Mouse (Mus musculus) intestine, postnatal 0 days (tissue): ENCODE measurements around the gene Dlgap1. TPM values are rescaled to one million over a fixed set of nuclear protein-coding genes. Genes with fewer than 3 reads are reported as not detected.

Experiments
- ATAC-seq: fragments of 200-750 bp; cut with Nextera tagmentation; 2 replicates; pipeline ENCODE4 v1.8.0; 2017; ENCODE audit warnings: mild to moderate bottlenecking, moderate TSS enrichment, moderate library complexity
- H3K27ac ChIP-seq: fragments of 300-500 bp; sonication (generic); 2 replicates; pipeline ENCODE4 v1.5.1; 2014; ENCODE audit warnings: mild to moderate bottlenecking, low read depth, low read length, moderate library complexity
- H3K27me3 ChIP-seq: fragments of 300-500 bp; sonication (generic); replicated peaks from 2 replicates; pipeline ENCODE4 v1.6.1; 2014; ENCODE audit warnings: low read length, mixed read lengths; ENCODE audit not compliant: control insufficient read depth, insufficient read depth
- H3K36me3 ChIP-seq: fragments of 300-500 bp; sonication (generic); 2 replicates; pipeline ENCODE4 v1.6.1; 2014; ENCODE audit warnings: mild to moderate bottlenecking, moderate library complexity; ENCODE audit not compliant: control insufficient read depth, insufficient read depth
- H3K4me1 ChIP-seq: fragments of 300-500 bp; sonication (generic); replicated peaks from 2 replicates; pipeline ENCODE4 v1.6.1; 2014; ENCODE audit warnings: antibody characterized with exemption, low read length, mixed read lengths; ENCODE audit not compliant: control insufficient read depth, insufficient read depth
- H3K4me2 ChIP-seq: fragments of 300-500 bp; sonication (generic); replicated peaks from 2 replicates; pipeline ENCODE4 v1.6.1; 2014; ENCODE audit warnings: low read depth, mild to moderate bottlenecking, moderate library complexity
- H3K4me3 ChIP-seq: fragments of 300-500 bp; sonication (generic); 2 replicates; pipeline ENCODE4 v1.5.1; 2014; ENCODE audit warnings: low read depth, low read length
- H3K9ac ChIP-seq: fragments of 300-500 bp; sonication (generic); 2 replicates; pipeline ENCODE4 v1.6.1; 2014; ENCODE audit warnings: mild to moderate bottlenecking, low read depth, low read length
- H3K9me3 ChIP-seq: fragments of 300-500 bp; sonication (generic); 2 replicates; pipeline ENCODE4 v1.6.1; 2016; ENCODE audit warnings: mixed run types; ENCODE audit not compliant: control insufficient read depth
- CTCF ChIP-seq: sonication (generic); IDR thresholded peaks from 2 replicates; pipeline ENCODE4 v1.5.1; 2016; ENCODE audit warnings: low read depth, mild to moderate bottlenecking, control low read depth, antibody characterized with exemption, moderate library complexity
- WGBS: fragments of 180-500 bp; shearing (Covaris S2); extraction: QIAGEN DNeasy Blood & Tissue Kit; methylation state at CpG from one replicate; pipeline ENCODE4 v1.1.7; 2014; 5-methylcytosine and 5-hydroxymethylcytosine counted together
- polyA plus RNA-seq: library from polyadenylated mRNA; unstranded; fragments of >200 nt; fragmentation: Nextera tagmentation; extraction: Ambion mirVana; gene quantifications from 2 replicates; pipeline ENCODE4 v1.2.1, GENCODE M21; 2015

The Dlgap1 gene
- polyA plus RNA-seq, 1 experiment from 2014 or later: 0.85 TPM

GRCm38 (mm10) chr17:70629653-70630378 is 660.9 kb downstream of the Dlgap1 start:
- WGBS: 61% methylated on average over 6 of the region's 6 CpGs
- TF ChIP-seq CTCF: no peak
- ATAC-seq: no peak
- Histone ChIP-seq H3K27ac (no peak overlapping the region), H3K4me3 (no peak overlapping the region), H3K4me1 (no peaks in the 10 kb centered on the region), H3K9me3 (no peaks in the 10 kb centered on the region), H3K27me3 (no peaks in the 10 kb centered on the region), H3K9ac (no peak overlapping the region), H3K36me3 (no peaks in the 10 kb centered on the region), H3K4me2 (no peak overlapping the region)

DNA sequence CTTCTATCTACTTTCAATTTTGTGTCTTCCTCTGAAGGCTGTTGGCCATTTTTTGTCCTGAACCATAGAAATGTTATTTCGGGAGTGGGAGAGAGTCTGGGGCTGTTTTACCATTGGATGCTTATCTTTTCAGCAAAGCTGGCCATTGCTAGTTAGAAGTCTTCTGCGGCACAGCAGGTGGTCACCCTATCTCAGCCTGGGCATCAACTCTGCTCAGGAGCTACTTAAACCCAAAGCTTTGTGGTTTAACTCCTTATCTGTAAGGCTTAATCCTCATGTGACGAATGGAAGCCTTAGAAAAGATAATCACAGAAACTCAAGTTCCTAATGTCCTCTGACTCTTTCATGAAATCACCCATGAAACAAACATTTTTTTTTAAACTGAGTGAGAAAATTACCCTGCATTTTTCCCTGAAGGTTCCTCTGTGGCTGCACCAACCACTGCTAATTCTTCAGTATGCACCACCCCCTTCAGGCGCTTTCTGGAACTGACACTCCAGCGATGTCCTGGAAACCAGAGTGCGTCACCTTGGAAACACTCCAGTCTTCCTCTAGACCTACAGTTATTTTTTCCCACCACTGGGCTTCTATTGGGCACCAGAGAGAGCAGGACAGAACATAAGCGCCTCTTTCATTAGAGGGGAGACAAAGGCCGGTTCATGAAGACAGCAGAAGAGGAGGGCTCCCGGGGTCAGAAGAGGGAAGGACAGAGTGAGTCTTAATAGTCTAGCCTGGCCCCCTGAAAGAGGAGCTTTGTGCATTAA is 664.5 kb downstream of the Dlgap1 start:
- TF ChIP-seq CTCF: peak; percentile 82
- no peak overlapping the region for H3K9ac ChIP-seq
- 21% methylated on average over 9 of the region's 9 CpGs for whole genome bisulfite sequencing
- H3K27me3 ChIP-seq: no peaks in the 10 kb centered on the region
- no peak overlapping the region for H3K4me3 ChIP-seq
- no peak overlapping the region for H3K4me2 ChIP-seq
- H3K4me1 ChIP-seq: no peaks in the 10 kb centered on the region
- no peak for ATAC-seq
- H3K9me3 ChIP-seq: no peaks in the 10 kb centered on the region
- no peaks in the 10 kb centered on the region for H3K36me3 ChIP-seq
- H3K27ac ChIP-seq: no peak overlapping the region

GRCm38 (mm10) chr17:70643211-70643610 is 674.3 kb downstream of the Dlgap1 start:
- no peaks in the 10 kb centered on the region for H3K36me3 ChIP-seq
- WGBS: 78% methylated on average over 1 of the region's 1 CpGs
- H3K27ac ChIP-seq: no peak overlapping the region
- no peak for ATAC-seq
- peak; percentile 41 for TF ChIP-seq CTCF
- H3K27me3 ChIP-seq: no peaks in the 10 kb centered on the region
- no peaks in the 10 kb centered on the region for H3K4me1 ChIP-seq
- no peaks in the 10 kb centered on the region for H3K9me3 ChIP-seq
- H3K9ac ChIP-seq: no peak overlapping the region
- H3K4me3 ChIP-seq: no peak overlapping the region
- H3K4me2 ChIP-seq: no peak overlapping the region

- no peak for ATAC-seq
- no peaks in the 10 kb centered on the region for H3K36me3 ChIP-seq
- no peaks in the 10 kb centered on the region for H3K4me1 ChIP-seq
- H3K27me3 ChIP-seq: no peaks in the 10 kb centered on the region
- WGBS: 38% methylated on average over 4 of the region's 4 CpGs
- no peak overlapping the region for H3K4me2 ChIP-seq
- TF ChIP-seq CTCF: no peak
- no peaks in the 10 kb centered on the region for H3K9me3 ChIP-seq
- H3K4me3 ChIP-seq: no peak overlapping the region
- no peak overlapping the region for H3K27ac ChIP-seq
- H3K9ac ChIP-seq: no peak overlapping the region
These were observed 677.8 kb downstream of the Dlgap1 start for GRCm38 (mm10) chr17:70646641-70647040.

GRCm38 (mm10) chr17:70661382-70661781 is 692.5 kb downstream of the Dlgap1 start:
- ATAC-seq: 0 out of 2 replicates have a peak, but pooled peaks have one; percentile 28
- Histone ChIP-seq H3K4me1 (no peaks in the 10 kb centered on the region), H3K9me3 (no peaks in the 10 kb centered on the region), H3K4me3 (no peak overlapping the region), H3K27ac (no peak overlapping the region), H3K4me2 (no peak overlapping the region), H3K9ac (no peak overlapping the region), H3K27me3 (no peaks in the 10 kb centered on the region), H3K36me3 (no peaks in the 10 kb centered on the region)
- WGBS: 38% methylated on average over 3 of the region's 3 CpGs
- no peak for TF ChIP-seq CTCF

DNA sequence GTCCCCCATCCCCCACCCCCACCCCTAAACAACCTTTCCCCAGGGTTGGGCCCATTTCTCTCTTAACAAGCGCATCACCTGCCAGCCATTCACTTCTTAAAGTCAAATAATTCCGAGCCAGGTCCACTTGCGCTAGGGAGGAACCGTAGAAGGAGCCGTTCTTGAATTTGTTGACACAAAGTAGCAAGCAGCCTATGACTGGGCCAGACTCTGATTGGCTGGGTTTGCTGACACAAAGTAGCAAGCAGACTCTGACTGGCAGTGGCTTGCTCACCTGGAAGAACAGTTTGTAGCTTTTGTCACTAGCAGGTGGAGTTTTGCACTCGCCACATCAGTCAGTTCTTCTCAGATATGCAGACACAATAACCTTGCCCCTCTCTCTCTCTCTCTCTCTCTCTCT is 695.1 kb downstream of the Dlgap1 start:
- no peaks in the 10 kb centered on the region for H3K36me3 ChIP-seq
- no peak overlapping the region for H3K4me2 ChIP-seq
- H3K9ac ChIP-seq: no peak overlapping the region
- no peak for ATAC-seq
- H3K4me3 ChIP-seq: no peak overlapping the region
- TF ChIP-seq CTCF: no peak
- no peaks in the 10 kb centered on the region for H3K27me3 ChIP-seq
- H3K9me3 ChIP-seq: no peaks in the 10 kb centered on the region
- WGBS: 37% methylated on average over 6 of the region's 6 CpGs
- no peak overlapping the region for H3K27ac ChIP-seq
- no peaks in the 10 kb centered on the region for H3K4me1 ChIP-seq
